Mouse (Mus musculus): ENCODE measurements around the gene H2-M5. TPM values are rescaled to one million over a fixed set of nuclear protein-coding genes. Genes with fewer than 3 reads are reported as not detected.
A peak's percentile ranks its signal among the peaks of the same experiment; 100 is the strongest.

The H2-M5 gene
- polyA plus RNA-seq, 2 experiments, result 0.29 to 7.4 TPM

DNA sequence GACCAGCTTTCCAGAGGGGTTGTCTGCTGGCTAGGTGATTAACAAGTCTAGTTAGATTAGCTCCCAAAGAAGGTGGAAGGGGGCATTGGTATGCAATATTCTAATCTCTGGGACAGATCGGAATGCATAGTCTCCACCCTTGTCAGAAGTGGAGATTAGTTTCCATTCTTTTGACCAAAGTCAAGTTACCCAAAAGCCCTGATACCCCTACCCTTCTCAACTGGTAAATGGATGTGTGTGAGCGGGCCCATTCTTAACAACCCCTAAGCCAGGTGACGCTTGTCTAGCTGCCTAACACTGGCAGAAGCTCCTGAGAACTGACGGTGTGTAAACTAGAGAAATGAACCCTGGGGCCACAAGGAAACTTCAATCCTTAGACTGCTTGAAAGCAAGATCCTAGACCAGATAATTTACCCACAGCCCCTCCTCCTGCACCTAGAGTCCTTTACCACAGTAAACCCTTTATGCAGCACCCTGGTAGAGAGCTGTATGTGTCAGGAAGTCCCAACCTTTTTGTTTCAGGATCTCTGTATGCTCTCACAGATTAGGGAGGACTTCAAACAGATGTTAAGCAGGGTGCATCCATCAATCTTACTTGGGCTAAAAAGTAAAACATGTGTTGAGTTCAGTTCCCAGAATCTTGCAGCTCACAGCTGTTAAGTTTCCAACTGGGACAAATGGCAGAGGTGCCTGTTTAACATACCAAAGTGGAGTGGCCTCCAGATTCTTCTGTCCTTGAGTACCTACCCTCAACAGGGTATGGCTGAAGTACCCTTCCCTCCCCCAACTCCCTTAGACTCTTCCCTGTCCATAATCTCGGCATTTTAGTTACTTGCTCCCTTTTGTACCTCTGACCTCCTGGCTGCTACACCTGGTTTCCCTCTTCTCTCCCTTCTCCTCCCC, 6.8 kb downstream of the H2-M5 start:
- Histone ChIP-seq H3K27me3 (ENCODE audit: control insufficient read depth, insufficient read depth, low read length) (peaks cover 2% of the 10 kb centered on the region; the same call in 1 of the 2 replicates), H3K4me1 (ENCODE audit: control insufficient read depth, insufficient read depth, low read length) (no peaks in the 10 kb centered on the region; the same call in 1 of the 2 replicates), H3K27ac (replicated peaks; ENCODE audit: low read depth, low read length) (no peak overlapping the region), H3K9ac (ENCODE audit: low read depth, low read length, severe bottlenecking) (no peak overlapping the region), H3K9me3 (ENCODE audit: control insufficient read depth, low read length) (no peaks in the 10 kb centered on the region), H3K36me3 (ENCODE audit: control insufficient read depth, insufficient read depth, low read length) (no peaks in the 10 kb centered on the region), H3K4me2 (replicated peaks; ENCODE audit: low read depth, low read length, severe bottlenecking) (no peak overlapping the region), H3K4me3 (replicated peaks; ENCODE audit: low read length) (no peak overlapping the region)
- ATAC-seq (ENCODE audit: low FRiP score, low read depth) (no peak), DNase-seq (ENCODE audit: low spot score) (peak; percentile 10)
- TF ChIP-seq POLR2A (IDR thresholded peaks at IDR 0.05; ENCODE audit: borderline replicate concordance, extremely low read depth, insufficient read depth, insufficient read length), result no peak
- WGBS, result 29% methylated on average over 5 of the region's 5 CpGs

DNA sequence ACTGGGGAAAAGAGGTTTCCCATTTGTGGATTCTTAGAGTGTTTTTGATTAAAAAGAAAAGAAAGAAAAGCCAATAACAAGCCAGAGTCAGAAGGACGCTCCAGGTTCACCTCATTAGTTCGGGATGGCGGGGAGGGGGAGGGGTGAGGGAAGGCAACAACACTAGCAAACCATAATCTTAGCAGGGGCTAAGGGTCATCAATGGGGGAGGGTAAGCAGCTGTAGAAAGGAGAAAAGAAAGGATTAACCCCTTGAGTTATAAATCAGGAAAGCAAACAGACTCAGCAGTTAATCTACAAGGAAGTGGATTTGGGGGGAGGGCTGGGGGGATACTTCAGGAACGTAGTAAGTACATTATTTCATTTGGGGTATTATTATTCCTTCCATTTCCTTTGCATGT, 7.5 kb downstream of the H2-M5 start:
- Histone ChIP-seq H3K9me3 (ENCODE audit: control insufficient read depth, low read length) (no peaks in the 10 kb centered on the region), H3K4me1 (ENCODE audit: control insufficient read depth, insufficient read depth, low read length) (no peaks in the 10 kb centered on the region; the same call in 1 of the 2 replicates), H3K36me3 (ENCODE audit: control insufficient read depth, insufficient read depth, low read length) (no peaks in the 10 kb centered on the region), H3K9ac (ENCODE audit: low read depth, low read length, severe bottlenecking) (no peak overlapping the region), H3K27me3 (ENCODE audit: control insufficient read depth, insufficient read depth, low read length) (no peaks in the 10 kb centered on the region), H3K4me2 (replicated peaks; ENCODE audit: low read depth, low read length, severe bottlenecking) (peak overlapping the region; percentile 28), H3K4me3 (replicated peaks; ENCODE audit: low read length) (no peak overlapping the region), H3K27ac (replicated peaks; ENCODE audit: low read depth, low read length) (no peak overlapping the region)
- DNase-seq (ENCODE audit: low spot score) (no peak), ATAC-seq (ENCODE audit: low FRiP score, low read depth) (no peak)
- TF ChIP-seq POLR2A (IDR thresholded peaks at IDR 0.05; ENCODE audit: borderline replicate concordance, extremely low read depth, insufficient read depth, insufficient read length), result no peak
- 10% methylated on average over 4 of the region's 4 CpGs for WGBS

GRCm38 (mm10) chr17:36981221-36981813, 8.0 kb downstream of the H2-M5 start, which contains the start of gene 2410137M14Rik:
2410137M14Rik (minus strand) TSS chr17:36981237.
- ATAC-seq (ENCODE audit: low FRiP score, low read depth) (no peak), DNase-seq (ENCODE audit: low spot score) (no peak)
- Histone ChIP-seq H3K27ac (replicated peaks; ENCODE audit: low read depth, low read length) (no peak within 1 kb of the TSS), H3K4me3 (replicated peaks; ENCODE audit: low read length) (no peak within 1 kb of the TSS), H3K9ac (ENCODE audit: low read depth, low read length, severe bottlenecking) (0 out of 2 replicates have a peak within 1 kb of the TSS, but pooled peaks have one; percentile 1), H3K9me3 (ENCODE audit: control insufficient read depth, low read length) (no peaks in the 10 kb centered on the region), H3K4me1 (ENCODE audit: control insufficient read depth, insufficient read depth, low read length) (no peaks in the 10 kb centered on the region; the same call in 1 of the 2 replicates), H3K36me3 (ENCODE audit: control insufficient read depth, insufficient read depth, low read length) (no peaks in the 10 kb centered on the region), H3K4me2 (replicated peaks; ENCODE audit: low read depth, low read length, severe bottlenecking) (peak within 1 kb of the TSS; percentile 28), H3K27me3 (ENCODE audit: control insufficient read depth, insufficient read depth, low read length) (no peaks in the 10 kb centered on the region)
- 12% methylated on average over 18 of the region's 18 CpGs for WGBS
- no peak for TF ChIP-seq POLR2A (IDR thresholded peaks at IDR 0.05; ENCODE audit: borderline replicate concordance, extremely low read depth, insufficient read depth, insufficient read length)

GRCm38 (mm10) chr17:36973271-36973787, 16.0 kb downstream of the H2-M5 start:
- ATAC-seq (ENCODE audit: low FRiP score, low read depth) (no peak), DNase-seq (ENCODE audit: low spot score) (no peak)
- no peaks in the 10 kb centered on the region for H3K4me1 ChIP-seq (ENCODE audit: control insufficient read depth, insufficient read depth, low read length)
- H3K27me3 ChIP-seq (ENCODE audit: control insufficient read depth, insufficient read depth, low read length), result no peaks in the 10 kb centered on the region
- H3K4me3 ChIP-seq (replicated peaks; ENCODE audit: low read length), result no peak overlapping the region
- H3K9ac ChIP-seq (ENCODE audit: low read depth, low read length, severe bottlenecking), result no peak overlapping the region
- no peaks in the 10 kb centered on the region for H3K36me3 ChIP-seq (ENCODE audit: control insufficient read depth, insufficient read depth, low read length)
- no peaks in the 10 kb centered on the region for H3K9me3 ChIP-seq (ENCODE audit: control insufficient read depth, low read length)
- TF ChIP-seq POLR2A (IDR thresholded peaks at IDR 0.05; ENCODE audit: borderline replicate concordance, extremely low read depth, insufficient read depth, insufficient read length), result no peak
- no peak overlapping the region for H3K27ac ChIP-seq (replicated peaks; ENCODE audit: low read depth, low read length)
- no peak overlapping the region for H3K4me2 ChIP-seq (replicated peaks; ENCODE audit: low read depth, low read length, severe bottlenecking)
- 65% methylated on average over 8 of the region's 8 CpGs for WGBS

DNA sequence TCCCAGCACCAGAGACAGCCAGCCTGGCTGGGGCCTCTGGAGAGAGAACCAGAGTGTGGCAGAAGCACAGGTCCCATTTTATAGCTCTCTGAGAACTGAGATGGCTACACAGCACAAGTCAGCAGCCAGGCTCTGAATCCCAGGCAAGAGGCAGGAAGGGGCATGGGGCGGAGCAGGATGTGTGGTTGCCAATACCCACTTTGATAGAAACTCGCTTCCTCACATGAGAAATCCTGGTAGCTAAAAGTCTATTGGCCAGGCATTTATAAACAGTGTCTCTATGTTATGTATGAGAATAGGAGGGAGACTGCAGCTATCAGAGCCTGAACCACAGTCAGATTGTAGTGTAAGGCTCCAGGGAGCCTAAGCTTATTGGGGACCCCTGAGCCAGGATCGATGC, 16.5 kb downstream of the H2-M5 start:
- H3K9me3 ChIP-seq (ENCODE audit: control insufficient read depth, low read length), result no peaks in the 10 kb centered on the region
- no peak overlapping the region for H3K27ac ChIP-seq (replicated peaks; ENCODE audit: low read depth, low read length)
- WGBS, result 80% methylated on average over 3 of the region's 3 CpGs
- TF ChIP-seq POLR2A (IDR thresholded peaks at IDR 0.05; ENCODE audit: borderline replicate concordance, extremely low read depth, insufficient read depth, insufficient read length), result no peak
- H3K4me2 ChIP-seq (replicated peaks; ENCODE audit: low read depth, low read length, severe bottlenecking), result no peak overlapping the region
- H3K36me3 ChIP-seq (ENCODE audit: control insufficient read depth, insufficient read depth, low read length), result no peaks in the 10 kb centered on the region
- H3K4me3 ChIP-seq (replicated peaks; ENCODE audit: low read length), result no peak overlapping the region
- H3K9ac ChIP-seq (ENCODE audit: low read depth, low read length, severe bottlenecking), result no peak overlapping the region
- ATAC-seq (ENCODE audit: low FRiP score, low read depth), result no peak
- DNase-seq (ENCODE audit: low spot score), result no peak
- no peaks in the 10 kb centered on the region for H3K27me3 ChIP-seq (ENCODE audit: control insufficient read depth, insufficient read depth, low read length)
- no peaks in the 10 kb centered on the region for H3K4me1 ChIP-seq (ENCODE audit: control insufficient read depth, insufficient read depth, low read length)

All from limb, embryonic 14.5 days (tissue).